Mouse (Mus musculus) stomach, adult 2 months (tissue): Measurements from ENCODE around the gene P2ry12. TPM values are rescaled to one million over a fixed set of nuclear protein-coding genes. Genes with fewer than 3 reads are reported as not detected.

Experiments used
- polyA plus RNA-seq: library from polyadenylated mRNA; depleted of rRNA; stranded (reverse); fragments of >200 nt; gene quantifications from 2 replicates; pipeline ENCODE4 v1.2.3, GENCODE M21; 2012; rRNA removed

P2ry12 gene
- 0.15 and 0.70 TPM in 2 replicates for polyA plus RNA-seq

DNA sequence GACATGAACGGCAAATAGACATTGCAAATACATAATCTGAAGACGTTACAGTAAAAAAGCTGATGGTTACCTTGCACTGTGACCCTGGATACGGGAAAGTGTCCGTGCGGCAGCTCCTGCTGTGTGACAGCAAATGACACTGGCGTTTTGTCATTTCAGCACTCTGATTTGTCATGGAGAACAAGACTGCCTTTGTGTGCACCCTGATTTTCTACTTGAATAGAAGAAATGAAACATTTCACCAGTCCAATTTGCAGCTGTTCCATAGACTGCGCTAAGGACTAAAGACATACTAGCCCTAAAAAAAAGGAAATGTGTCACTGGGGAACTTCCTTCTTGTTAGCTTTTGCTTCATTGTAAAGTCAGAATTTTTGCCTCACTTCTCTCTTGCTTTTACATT lies at the start of gene P2ry12:
P2ry12 (minus strand) TSS at position 168 of the 400 bp plus-strand sequence.

DNA sequence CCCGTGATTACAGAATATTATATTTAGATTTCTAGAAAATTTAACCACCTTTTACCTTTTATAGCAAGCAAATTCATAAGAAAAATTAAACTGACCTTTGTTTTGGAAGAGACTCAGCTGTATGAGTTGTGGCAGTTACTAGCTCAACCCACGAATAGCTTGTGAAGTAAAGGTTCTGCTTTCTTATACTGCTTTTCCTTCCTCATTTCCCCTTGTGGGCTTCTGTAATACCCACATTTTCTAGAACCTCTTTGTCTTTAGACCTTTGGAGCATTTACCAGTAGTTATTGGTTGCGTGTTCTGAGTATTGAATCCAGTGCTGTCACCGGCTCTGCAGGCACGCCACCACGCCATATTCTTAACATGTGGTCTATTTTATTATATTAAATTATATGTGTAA lies 51.9 kb downstream of the P2ry12 start, which contains the start of gene P2ry13:
P2ry13 (minus strand) TSS at position 156 of the 400 bp plus-strand sequence.

DNA sequence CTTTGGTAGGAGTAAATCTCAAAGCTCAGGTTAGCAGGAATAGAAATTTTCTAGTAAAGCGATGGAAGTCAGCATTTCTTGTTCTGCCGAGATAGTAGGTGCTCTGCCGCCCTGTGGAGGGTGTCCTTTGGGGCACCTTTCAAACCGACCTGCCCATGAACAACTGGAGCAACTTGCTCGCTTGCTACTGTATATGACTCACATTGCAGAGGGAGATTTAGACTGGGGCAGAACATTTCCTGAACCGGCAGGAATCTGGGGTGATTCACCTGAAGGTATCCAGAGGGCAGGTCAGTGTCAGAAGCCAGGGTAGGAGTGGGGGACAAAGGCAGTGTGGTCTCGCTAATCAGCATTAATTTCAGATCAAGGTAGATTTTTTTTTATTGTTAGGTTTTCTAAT lies 67.7 kb downstream of the P2ry12 start, which contains the start of gene Gpr87:
Gpr87 (minus strand) TSS at position 167 of the 400 bp plus-strand sequence.

Other genes with a start within 250 kb of the P2ry12 start
- 0.03 TPM in 1 of 2 replicates, not detected in the other for gene Gpr171, start 161.1 kb downstream of the P2ry12 start, polyA plus RNA-seq
- gene P2ry14, start 109.3 kb downstream of the P2ry12 start, polyA plus RNA-seq = 1.5 and 3.6 TPM in 2 replicates
- gene Gpr87, start 67.8 kb downstream of the P2ry12 start, polyA plus RNA-seq = 4.0 and 4.3 TPM in 2 replicates
- gene P2ry13, start 52.0 kb downstream of the P2ry12 start, polyA plus RNA-seq = 0.22 and 0.27 TPM in 2 replicates
- gene Igsf10, start 81.5 kb upstream of the P2ry12 start, polyA plus RNA-seq = 0.16 and 0.49 TPM in 2 replicates